Mouse (Mus musculus): Measurements from ENCODE around the gene Cxcl10.
A peak's percentile ranks its signal among the peaks of the same experiment; 100 is the strongest.

Gene Cxcl10

GRCm38 (mm10) chr5:92369151-92369994 is 20.7 kb upstream of the Cxcl10 start:
- peak; percentile 66 for DNase-seq (ENCODE audit: extremely low read depth, insufficient read length, low spot score)

DNA sequence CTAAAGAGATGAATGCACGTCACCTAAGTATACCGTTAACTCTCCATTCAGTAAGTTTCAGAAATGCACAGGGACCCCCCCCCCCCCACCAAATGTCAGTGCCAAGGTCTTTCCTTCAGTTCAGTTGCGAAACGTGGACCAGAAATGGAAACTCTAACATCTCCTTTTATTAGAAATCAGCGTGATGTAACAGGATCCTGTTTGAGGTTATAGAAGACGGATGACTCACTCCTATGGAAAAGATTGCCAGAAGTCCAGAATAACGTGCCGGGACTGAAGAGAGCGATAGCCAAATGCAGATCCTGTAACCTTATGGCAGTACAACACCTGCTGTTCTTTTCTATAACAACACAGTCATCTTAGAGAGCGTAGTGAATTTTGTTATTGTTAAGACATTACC is 19.7 kb upstream of the Cxcl10 start:
- peak; percentile 58 for DNase-seq (ENCODE audit: extremely low read depth, insufficient read length, low spot score)

GRCm38 (mm10) chr5:92366565-92366964 is 17.9 kb upstream of the Cxcl10 start:
- DNase-seq (ENCODE audit: extremely low read depth, insufficient read length, low spot score), result no peak

DNA sequence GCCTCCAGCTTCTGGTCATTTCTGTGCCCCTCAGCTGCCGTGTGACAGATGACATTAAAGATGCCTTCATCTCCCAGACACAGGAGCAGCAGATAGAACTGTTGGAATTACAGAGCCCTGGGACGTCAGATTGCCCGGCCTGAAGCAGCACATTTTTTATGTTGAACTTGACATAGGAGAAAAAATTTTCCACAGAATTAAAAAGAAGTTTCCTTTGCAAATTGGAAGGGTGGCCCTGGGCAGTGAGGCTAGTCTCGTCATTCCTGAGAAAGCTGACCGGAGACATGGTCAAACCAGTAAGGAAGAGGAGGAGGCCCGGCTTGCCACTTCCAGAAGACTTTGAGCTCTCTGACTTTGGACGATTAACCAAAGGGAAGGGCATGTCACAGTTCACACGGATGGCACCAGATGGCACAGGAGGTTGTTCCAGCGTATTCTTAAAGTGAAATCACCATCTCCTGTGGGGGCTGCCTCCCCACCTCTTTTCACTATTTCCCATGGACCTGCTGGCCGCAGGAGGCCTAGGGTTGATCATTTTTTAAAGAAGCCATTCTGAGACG is 16.5 kb upstream of the Cxcl10 start:
- DNase-seq (ENCODE audit: extremely low read depth, insufficient read length, low spot score), result no peak

DNA sequence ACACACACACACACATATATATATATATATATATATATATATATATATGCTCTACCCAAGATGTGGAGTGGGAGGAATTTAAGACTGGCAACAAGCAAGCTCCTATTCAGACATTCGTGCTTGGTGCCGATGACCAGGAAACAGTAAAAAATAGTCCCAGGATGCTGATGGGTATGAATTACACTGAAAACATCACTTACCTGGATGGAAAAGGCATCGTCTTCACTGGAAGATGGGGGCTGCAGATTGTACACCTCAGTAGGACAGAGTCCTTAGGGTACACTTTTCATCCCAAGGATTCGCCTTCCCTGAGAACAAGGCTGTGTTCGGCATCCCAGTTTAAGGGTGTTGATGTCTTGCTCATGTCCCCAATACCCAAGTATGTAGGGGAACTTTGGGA is 15.3 kb upstream of the Cxcl10 start:
- no peak for DNase-seq (ENCODE audit: extremely low read depth, insufficient read length, low spot score)

- DNase-seq (ENCODE audit: extremely low read depth, insufficient read length, low spot score), result no peak
Observed at GRCm38 (mm10) chr5:92363179-92363578, 14.5 kb upstream of the Cxcl10 start.

- DNase-seq (ENCODE audit: extremely low read depth, insufficient read length, low spot score), result no peak
Observed at GRCm38 (mm10) chr5:92358767-92359455, 10.2 kb upstream of the Cxcl10 start.

DNA sequence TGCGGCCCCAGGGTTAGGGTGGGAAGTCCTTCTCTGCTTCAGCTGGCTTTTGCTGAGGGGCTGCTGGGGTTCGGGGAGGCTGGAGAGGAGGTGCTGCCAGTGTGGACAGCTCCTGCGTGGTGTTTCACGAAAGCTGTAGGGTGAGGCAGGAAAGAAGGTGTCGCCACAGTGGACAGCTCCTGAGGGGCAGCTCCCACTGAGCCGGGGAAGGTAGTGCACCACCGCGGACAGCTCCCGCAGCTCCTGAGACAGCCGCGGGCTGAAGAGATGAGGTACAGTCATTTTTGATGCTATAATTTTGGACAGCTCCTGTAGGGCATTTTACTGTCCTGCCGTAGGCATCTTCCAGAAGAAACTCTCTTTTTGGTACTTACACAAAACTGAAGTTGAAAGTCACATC is 9.3 kb upstream of the Cxcl10 start:
- DNase-seq (ENCODE audit: extremely low read depth, insufficient read length, low spot score), result no peak

DNA sequence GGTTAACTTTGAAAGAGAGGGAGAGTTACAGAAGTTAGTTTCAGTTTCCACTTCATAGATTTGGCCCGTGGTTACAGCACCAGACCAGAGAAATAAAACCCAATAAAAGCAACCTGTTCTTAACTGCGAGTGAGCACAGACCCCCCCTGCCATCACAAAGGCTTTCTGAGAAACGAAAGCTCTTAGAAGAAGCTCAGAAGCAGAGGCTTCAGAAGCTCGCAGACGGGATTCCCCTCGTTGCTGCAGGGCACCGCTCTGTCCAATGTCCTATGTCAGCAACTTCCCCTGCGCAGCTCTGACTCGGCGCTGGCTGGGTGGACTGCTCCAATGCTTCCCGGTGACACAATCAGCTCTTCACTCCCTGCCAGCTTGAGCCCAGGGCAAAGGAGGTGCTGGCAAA is 4.8 kb upstream of the Cxcl10 start:
- peak; percentile 61 for DNase-seq (ENCODE audit: extremely low read depth, insufficient read length, low spot score)

- DNase-seq (ENCODE audit: extremely low read depth, insufficient read length, low spot score), result peak; percentile 36
Observed at GRCm38 (mm10) chr5:92352716-92353115, 4.0 kb upstream of the Cxcl10 start.

DNA sequence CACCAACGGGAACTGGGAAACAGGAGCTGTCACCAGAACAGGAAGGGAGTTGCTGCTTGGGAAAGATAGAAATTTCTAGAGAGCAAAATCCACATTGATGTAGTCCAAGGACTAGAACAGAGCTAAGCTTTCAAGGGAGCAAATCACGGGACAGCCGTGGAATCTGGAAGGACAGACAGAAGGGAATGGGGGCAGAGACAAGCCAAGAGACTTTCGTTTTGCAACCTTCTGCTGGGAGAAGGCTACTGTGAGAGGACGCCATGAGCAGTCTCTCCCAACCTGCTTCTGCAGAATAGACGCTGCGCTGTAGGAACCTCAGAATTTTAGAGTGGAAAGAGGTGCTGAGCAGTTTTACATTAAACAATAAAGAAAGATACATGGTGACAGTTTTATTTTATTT is 1.0 kb upstream of the Cxcl10 start:
- DNase-seq (ENCODE audit: extremely low read depth, insufficient read length, low spot score), result no peak

- DNase-seq (ENCODE audit: extremely low read depth, insufficient read length, low spot score), result no peak
Observed at GRCm38 (mm10) chr5:92345006-92345405, 3.7 kb downstream of the Cxcl10 start.

- no peak for DNase-seq (ENCODE audit: extremely low read depth, insufficient read length, low spot score)
Observed at GRCm38 (mm10) chr5:92340606-92341005, 8.1 kb downstream of the Cxcl10 start.

DNA sequence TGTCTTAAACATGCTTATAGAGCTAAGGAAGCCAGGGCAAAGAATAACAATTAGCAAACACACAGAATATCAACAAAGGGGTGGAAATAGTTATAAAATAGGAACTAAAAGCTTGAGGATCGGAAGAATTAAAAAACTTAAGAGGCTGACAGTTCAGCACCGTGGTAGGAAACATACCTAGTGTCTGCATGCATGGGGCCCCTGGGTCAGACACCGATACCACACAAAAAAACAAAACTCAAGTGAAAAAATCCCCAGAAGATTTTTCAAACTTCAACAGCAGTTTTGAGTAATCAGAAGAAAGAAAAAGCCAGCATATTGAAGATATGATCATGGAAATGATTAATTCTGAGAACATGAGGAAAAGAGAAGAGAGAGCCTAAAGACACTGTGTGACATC is 11.9 kb downstream of the Cxcl10 start:
- DNase-seq (ENCODE audit: extremely low read depth, insufficient read length, low spot score), result no peak

DNA sequence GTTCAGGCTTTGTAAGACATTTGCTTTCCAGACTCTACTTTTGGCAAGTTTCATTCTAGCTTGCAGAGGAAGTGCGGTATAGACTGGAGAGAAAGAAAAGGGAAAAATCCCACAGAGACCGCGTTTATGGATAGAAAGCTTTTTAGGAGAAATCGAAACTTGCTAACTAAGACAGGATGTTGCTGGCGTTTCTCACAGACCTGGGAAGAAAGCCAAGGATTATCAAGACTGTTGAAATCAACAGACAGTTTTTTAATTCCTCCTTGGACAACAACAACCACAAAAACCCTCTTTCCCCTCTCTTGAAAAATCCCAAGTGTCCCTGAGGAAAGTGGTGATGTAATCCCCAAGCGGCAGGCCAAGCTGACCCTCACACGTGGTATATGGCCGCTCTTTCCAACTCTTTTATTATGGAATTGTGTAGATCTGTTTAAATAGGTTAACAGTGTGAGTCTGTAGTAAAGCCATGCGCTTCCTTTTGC is 16.3 kb downstream of the Cxcl10 start:
- DNase-seq (ENCODE audit: extremely low read depth, insufficient read length, low spot score), result no peak

DNA sequence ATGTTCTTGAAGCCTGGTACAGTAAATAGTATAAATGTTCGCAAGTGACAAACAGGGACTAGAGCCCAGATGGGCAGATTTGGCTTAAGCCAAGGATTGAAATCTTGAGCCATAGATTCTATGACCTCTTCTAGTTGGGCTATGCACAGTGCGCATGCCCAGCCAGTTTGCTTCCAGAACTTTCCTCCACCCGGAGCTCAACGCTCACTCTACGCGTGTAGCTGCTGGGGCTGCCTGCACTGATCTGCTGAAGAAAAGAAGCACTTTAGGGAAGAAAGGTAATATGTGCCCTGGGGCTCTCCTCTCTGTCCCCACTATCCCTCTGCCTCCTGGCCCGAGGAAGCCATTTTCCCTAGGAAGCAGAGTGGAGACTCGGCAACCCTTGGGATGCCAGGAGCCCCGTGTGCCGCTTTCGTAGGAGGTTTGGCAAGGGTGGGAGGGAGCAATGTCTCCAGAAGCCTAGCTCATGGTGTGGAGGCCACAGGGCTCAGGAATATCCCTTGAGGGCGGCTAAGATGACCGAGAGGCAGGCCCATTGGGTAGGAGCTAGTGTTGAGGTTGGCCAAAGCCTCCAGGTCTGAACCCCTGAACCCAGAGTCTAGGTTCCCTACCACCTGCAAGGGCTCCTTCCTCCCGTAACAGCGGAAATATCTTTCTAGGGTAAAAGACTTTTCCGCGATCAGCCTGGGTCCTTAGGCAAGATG is 16.9 kb downstream of the Cxcl10 start, which contains the start of gene Art3:
Art3 (plus strand) TSS at position 193 of the 704 bp plus-strand sequence.
- DNase-seq (ENCODE audit: extremely low read depth, insufficient read length, low spot score), result no peak

GRCm38 (mm10) chr5:92331122-92331521 is 17.6 kb downstream of the Cxcl10 start:
- no peak for DNase-seq (ENCODE audit: extremely low read depth, insufficient read length, low spot score)

- no peak for DNase-seq (ENCODE audit: extremely low read depth, insufficient read length, low spot score)
Observed at GRCm38 (mm10) chr5:92327929-92328328, 20.8 kb downstream of the Cxcl10 start, which contains the start of gene Cxcl9. Gene Cxcl9 (minus strand): TSS chr5:92328079.

- no peak for DNase-seq (ENCODE audit: extremely low read depth, insufficient read length, low spot score)
Observed at GRCm38 (mm10) chr5:92327367-92327766, 21.3 kb downstream of the Cxcl10 start.

- DNase-seq (ENCODE audit: extremely low read depth, insufficient read length, low spot score), result no peak
Observed at GRCm38 (mm10) chr5:92323264-92323663, 25.4 kb downstream of the Cxcl10 start.

- no peak for DNase-seq (ENCODE audit: extremely low read depth, insufficient read length, low spot score)
Observed at GRCm38 (mm10) chr5:92322612-92323011, 26.1 kb downstream of the Cxcl10 start.

All from 3134 (cell line).